Mouse (Mus musculus) heart, postnatal 0 days (tissue): Measurements from ENCODE around the gene Aamp. TPM values are rescaled to one million over a fixed set of nuclear protein-coding genes. Genes with fewer than 3 reads are reported as not detected.
"Not testable (repeated sequence)": the region's sequence is repeated elsewhere in the genome, so short reads cannot be mapped to it uniquely, and the experiment has no call there.

Source experiments
- ATAC-seq: fragments of 200-750 bp; cut with Nextera tagmentation; 2 replicates; pipeline ENCODE4 v1.8.0; 2017; ENCODE audit warnings: low read depth, moderate number of reproducible peaks, moderate library complexity; ENCODE audit not compliant: insufficient read depth
- DNase-seq: peaks from one replicate; pipeline ENCODE4 v3.0.0-alpha.2; 2016; ENCODE audit warnings: low spot score
- H3K27ac ChIP-seq: fragments of 300-500 bp; sonication (generic); 2 replicates; pipeline ENCODE4 v1.5.1; 2014; ENCODE audit warnings: low read depth, mild to moderate bottlenecking
- H3K27me3 ChIP-seq: fragments of 300-500 bp; sonication (generic); 2 replicates; pipeline ENCODE4 v1.6.1; 2014; ENCODE audit warnings: low read length, mixed read lengths; ENCODE audit not compliant: control insufficient read depth, insufficient read depth
- H3K36me3 ChIP-seq: fragments of 300-500 bp; sonication (generic); replicated peaks from 2 replicates; pipeline ENCODE4 v1.6.1; 2014; ENCODE audit warnings: low read length, mixed read lengths; ENCODE audit not compliant: control insufficient read depth, insufficient read depth
- H3K4me1 ChIP-seq: fragments of 300-500 bp; sonication (generic); 2 replicates; pipeline ENCODE4 v1.6.1; 2014; ENCODE audit warnings: antibody characterized with exemption; ENCODE audit not compliant: control insufficient read depth, insufficient read depth
- H3K4me2 ChIP-seq: fragments of 300-500 bp; sonication (generic); 2 replicates; pipeline ENCODE4 v1.6.1; 2014; ENCODE audit warnings: low read depth, mild to moderate bottlenecking, low read length, moderate library complexity
- H3K4me3 ChIP-seq: fragments of 300-500 bp; sonication (generic); 2 replicates; pipeline ENCODE4 v1.5.1; 2014; ENCODE audit warnings: low read depth, low read length
- H3K9ac ChIP-seq: fragments of 300-500 bp; sonication (generic); replicated peaks from 2 replicates; pipeline ENCODE4 v1.6.1; 2014; ENCODE audit warnings: low read depth, low read length, mixed read lengths
- H3K9me3 ChIP-seq: fragments of 300-500 bp; sonication (generic); replicated peaks from 2 replicates; pipeline ENCODE4 v1.6.1; 2016; ENCODE audit warnings: low read length; ENCODE audit not compliant: control insufficient read depth
- CTCF ChIP-seq: IDR thresholded peaks from 2 replicates; pipeline ENCODE4 v1.5.1; 2016; ENCODE audit warnings: antibody characterized with exemption, control low read depth, low read depth
- EP300 ChIP-seq: IDR thresholded peaks from 2 replicates; pipeline ENCODE4 v1.6.1; 2016; ENCODE audit warnings: antibody characterized with exemption, low read depth
- WGBS: fragments of 180-500 bp; shearing (Covaris S2); extraction: QIAGEN DNeasy Blood & Tissue Kit; methylation state at CpG from one replicate; pipeline ENCODE4 v1.1.7; 2014; 5-methylcytosine and 5-hydroxymethylcytosine counted together
- polyA plus RNA-seq: library from polyadenylated mRNA; unstranded; fragments of >200 nt; fragmentation: Nextera tagmentation; extraction: Ambion mirVana; gene quantifications from 2 replicates; pipeline ENCODE4 v1.2.1, GENCODE M21; 2015
- total RNA-seq: library from RNA; depleted of rRNA; stranded (reverse); fragments of >200 nt; gene quantifications from 2 replicates; pipeline ENCODE4 v1.2.3, GENCODE M21; 2014; ENCODE audit warnings: low replicate concordance

Aamp gene
- total and polyA plus RNA-seq, 2 experiments from 2014 or later: 146 to 165 TPM

DNA sequence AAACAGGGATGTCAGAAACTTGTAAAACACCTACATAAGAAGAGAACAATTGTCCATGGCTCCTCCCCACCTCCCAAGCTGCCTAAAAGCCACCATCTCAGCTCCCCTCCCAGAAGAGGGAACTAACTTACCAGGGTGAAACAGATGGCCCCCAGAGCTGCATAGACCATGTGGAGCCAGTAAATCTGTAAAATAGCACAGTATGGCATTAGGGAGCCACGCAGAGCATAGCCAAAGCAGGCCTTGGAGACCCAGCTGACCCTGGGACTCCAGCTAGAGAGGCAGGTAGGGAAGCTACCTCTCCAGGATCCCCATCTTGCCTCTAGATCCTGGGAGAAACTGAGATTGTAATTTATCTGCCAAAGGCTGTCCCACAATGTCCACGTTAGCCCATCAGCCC is 5.2 kb upstream of the Aamp start:
- Histone ChIP-seq H3K4me2 (no peak overlapping the region), H3K27ac (peak overlapping the region; percentile 82), H3K9ac (no peak overlapping the region), H3K4me3 (no peak overlapping the region), H3K27me3 (no peaks in the 10 kb centered on the region), H3K4me1 (peaks cover 52% of the 10 kb centered on the region), H3K36me3 (peaks cover 51% of the 10 kb centered on the region), H3K9me3 (no peaks in the 10 kb centered on the region)
- no peak for TF ChIP-seq EP300
- TF ChIP-seq CTCF: no peak
- 42% methylated on average over 2 of the region's 2 CpGs for WGBS
- DNase-seq (no peak), ATAC-seq (no peak)

DNA sequence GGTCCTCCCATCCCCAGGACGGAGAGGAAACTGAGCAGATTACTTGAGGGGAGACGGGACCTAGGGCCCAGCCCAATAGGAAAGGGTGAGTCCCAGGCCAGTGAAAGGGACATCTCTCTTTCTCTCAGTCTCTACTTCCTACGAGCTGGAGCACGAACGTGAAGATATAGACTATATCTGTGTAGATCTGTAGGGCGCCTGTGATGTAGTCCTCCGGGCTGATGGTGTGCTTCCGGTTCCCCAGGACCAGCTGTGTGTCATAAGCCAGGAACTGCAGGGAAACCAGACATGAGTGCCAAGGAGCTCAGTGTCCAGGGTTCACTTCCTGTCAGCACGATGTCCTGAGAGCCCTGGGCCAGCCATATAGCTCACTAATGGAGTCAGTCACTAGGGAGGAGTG is 4.7 kb upstream of the Aamp start:
- Histone ChIP-seq H3K27ac (peak overlapping the region; percentile 82), H3K36me3 (peaks cover 51% of the 10 kb centered on the region), H3K4me2 (no peak overlapping the region), H3K9me3 (no peaks in the 10 kb centered on the region), H3K4me3 (no peak overlapping the region), H3K9ac (no peak overlapping the region), H3K27me3 (no peaks in the 10 kb centered on the region), H3K4me1 (peaks cover 47% of the 10 kb centered on the region)
- DNase-seq (no peak), ATAC-seq (no peak)
- no peak for TF ChIP-seq CTCF
- no peak for TF ChIP-seq EP300
- 61% methylated on average over 9 of the region's 9 CpGs for WGBS

- Histone ChIP-seq H3K27me3 (no peaks in the 10 kb centered on the region), H3K9me3 (no peaks in the 10 kb centered on the region), H3K27ac (0 out of 2 replicates have a peak overlapping the region, but pooled peaks have one; percentile 82), H3K9ac (no peak overlapping the region), H3K4me3 (no peak overlapping the region), H3K4me1 (peaks cover 48% of the 10 kb centered on the region), H3K4me2 (no peak overlapping the region), H3K36me3 (peaks cover 47% of the 10 kb centered on the region)
- ATAC-seq: no peak
- 52% methylated on average over 4 of the region's 4 CpGs for WGBS
- DNase-seq: no peak
- TF ChIP-seq EP300 (no peak), CTCF (no peak)
Observed at GRCm38 (mm10) chr1:74288327-74288726, 3.8 kb upstream of the Aamp start.

DNA sequence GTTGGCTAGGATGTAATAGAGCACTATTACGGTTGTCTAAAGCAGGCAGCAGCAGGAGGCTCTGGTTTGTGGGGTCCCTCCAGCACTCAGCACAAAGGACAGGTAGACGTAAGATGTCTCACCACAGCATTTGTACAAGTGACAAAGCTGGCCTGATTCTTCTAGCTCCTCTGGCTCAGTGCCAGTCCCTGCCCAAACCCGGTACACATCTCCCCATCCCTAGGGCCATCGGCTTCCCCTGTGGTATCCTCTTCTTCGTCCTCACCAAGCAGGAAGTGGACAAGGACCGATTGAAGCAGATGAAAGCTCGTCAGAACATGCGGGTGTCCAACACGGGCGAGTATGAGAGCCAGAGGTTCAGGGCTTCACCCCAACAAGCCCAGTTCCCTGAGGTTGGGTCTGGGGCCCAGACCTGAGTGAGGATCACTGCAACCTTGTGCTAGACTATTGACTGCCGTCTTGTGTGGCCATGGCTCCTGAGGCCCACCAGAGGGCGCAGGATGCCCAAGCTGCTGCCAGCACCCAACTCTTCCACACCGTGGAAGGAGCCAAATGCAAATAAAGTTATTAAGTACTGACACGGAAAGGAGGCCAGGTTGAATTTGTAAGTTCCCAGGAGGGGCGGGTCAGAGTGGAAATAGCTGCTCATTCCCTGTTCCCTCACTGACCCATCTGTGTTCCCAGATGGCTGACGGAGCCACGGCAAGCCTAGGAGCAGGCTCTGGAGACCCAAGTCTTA is 2.5 kb upstream of the Aamp start:
- not testable (repeated sequence) for H3K27me3 ChIP-seq, DNase-seq, H3K9me3 ChIP-seq, H3K4me2 ChIP-seq, ATAC-seq, H3K4me3 ChIP-seq, H3K27ac ChIP-seq, H3K9ac ChIP-seq
- WGBS: 54% methylated on average over 15 of the region's 17 CpGs
- H3K4me1 ChIP-seq: peaks cover 48% of the 10 kb centered on the region
- H3K36me3 ChIP-seq: peaks cover 49% of the 10 kb centered on the region
- peak; percentile 27; the same call in 1 of the 2 replicates for TF ChIP-seq CTCF

GRCm38 (mm10) chr1:74285212-74286010 is 873 bp upstream of the Aamp start:
- WGBS: 3% methylated on average over 23 of the region's 23 CpGs
- DNase-seq (no peak), ATAC-seq (no peak)

More at GRCm38 (mm10) chr1:74285212-74286010, 873 bp upstream of the Aamp start:
- Histone ChIP-seq H3K27ac (peak overlapping the region; percentile 76), H3K9me3 (no peaks in the 10 kb centered on the region), H3K4me2 (peak overlapping the region; percentile 85), H3K4me3 (peak overlapping the region; percentile 77), H3K27me3 (no peaks in the 10 kb centered on the region), H3K36me3 (peaks cover 51% of the 10 kb centered on the region), H3K9ac (peak overlapping the region; percentile 75), H3K4me1 (peaks cover 34% of the 10 kb centered on the region)
- no peak for TF ChIP-seq CTCF
- no peak for TF ChIP-seq EP300
